Mouse (Mus musculus) kidney, adult 2 months (tissue): Measurements from ENCODE around the gene Gm13757.

Source experiments
- CTCF ChIP-seq: fragments of 200-500 bp; conservative IDR thresholded peaks from 2 replicates; pipeline ENCODE4 v1.5.1; 2011; ENCODE audit warnings: low read depth, mild to moderate bottlenecking, control low read depth, low read length, moderate library complexity, mixed read lengths; ENCODE audit not compliant: insufficient read depth, insufficient read length
- POLR2A ChIP-seq: fragments of 200-500 bp; IDR thresholded peaks from one replicate; pipeline ENCODE4 v1.6.1; 2011; ENCODE audit warnings: low read depth, low read length, control low read depth

GRCm38 (mm10) chr2:88406353-88406752, 42.6 kb downstream of the Gm13757 start, which contains the start of gene Olfr1179:
- TF ChIP-seq CTCF (no peak), POLR2A (no peak)
